Mouse (Mus musculus) midbrain, embryonic 11.5 days (tissue): Measurements from ENCODE around the gene P2ry10. TPM values are rescaled to one million over a fixed set of nuclear protein-coding genes. Genes with fewer than 3 reads are reported as not detected.

Experiments used
- ATAC-seq: fragments of 200-750 bp; cut with Nextera tagmentation; 2 replicates; pipeline ENCODE4 v1.8.0; 2017; ENCODE audit warnings: moderate TSS enrichment, moderate library complexity; ENCODE audit not compliant: low FRiP score
- DNase-seq: peaks from one replicate; pipeline ENCODE4 v3.0.0; 2015; ENCODE audit warnings: low spot score; ENCODE audit errors: missing footprints
- H3K27ac ChIP-seq: fragments of 300-500 bp; sonication (generic); 2 replicates; pipeline ENCODE4 v1.5.1; 2014; ENCODE audit warnings: low read depth, low read length
- H3K27me3 ChIP-seq: fragments of 300-500 bp; sonication (generic); 2 replicates; pipeline ENCODE4 v1.6.1; 2014; ENCODE audit warnings: mild to moderate bottlenecking, low read length, moderate library complexity, mixed read lengths; ENCODE audit not compliant: control insufficient read depth, insufficient read depth
- H3K36me3 ChIP-seq: fragments of 300-500 bp; sonication (generic); 2 replicates; pipeline ENCODE4 v1.6.1; 2014; ENCODE audit warnings: mild to moderate bottlenecking, low read length, moderate library complexity, mixed read lengths; ENCODE audit not compliant: control insufficient read depth, insufficient read depth
- H3K4me1 ChIP-seq: fragments of 300-500 bp; sonication (generic); 2 replicates; pipeline ENCODE4 v1.6.1; 2014; ENCODE audit warnings: low read length; ENCODE audit not compliant: control insufficient read depth, insufficient read depth
- H3K4me2 ChIP-seq: fragments of 300-500 bp; sonication (generic); 2 replicates; pipeline ENCODE4 v1.6.1; 2014; ENCODE audit warnings: mild to moderate bottlenecking, moderate library complexity
- H3K4me3 ChIP-seq: fragments of 300-500 bp; sonication (generic); 2 replicates; pipeline ENCODE4 v1.5.1; 2014; ENCODE audit warnings: low read depth, low read length
- H3K9ac ChIP-seq: fragments of 300-500 bp; sonication (generic); 2 replicates; pipeline ENCODE4 v1.6.1; 2014; ENCODE audit warnings: low read length
- H3K9me3 ChIP-seq: fragments of 300-500 bp; sonication (generic); 2 replicates; pipeline ENCODE4 v1.6.1; 2016; ENCODE audit warnings: low read length; ENCODE audit not compliant: control insufficient read depth
- WGBS: fragments of 180-500 bp; shearing (Covaris S2); extraction: QIAGEN DNeasy Blood & Tissue Kit; methylation state at CpG from one replicate; pipeline ENCODE4 v1.1.7; 2014; 5-methylcytosine and 5-hydroxymethylcytosine counted together
- polyA plus RNA-seq: library from polyadenylated mRNA; unstranded; fragments of >200 nt; fragmentation: Nextera tagmentation; extraction: Ambion mirVana; gene quantifications from 2 replicates; pipeline ENCODE4 v1.2.1, GENCODE M21; 2014

Gene P2ry10
- polyA plus RNA-seq, 1 experiment from 2014 or later, result not detected

GRCm38 (mm10) chrX:107116987-107117386, 28.7 kb downstream of the P2ry10 start:
- H3K27ac ChIP-seq, result no peak overlapping the region
- H3K9ac ChIP-seq, result no peak overlapping the region
- DNase-seq (no peak), ATAC-seq (no peak)
- H3K4me2 ChIP-seq, result no peak overlapping the region
- no peaks in the 10 kb centered on the region for H3K27me3 ChIP-seq
- WGBS, result 91% methylated on average over 1 of the region's 1 CpGs
- H3K9me3 ChIP-seq, result no peaks in the 10 kb centered on the region
- H3K36me3 ChIP-seq, result no peaks in the 10 kb centered on the region
- H3K4me1 ChIP-seq, result no peaks in the 10 kb centered on the region
- H3K4me3 ChIP-seq, result no peak overlapping the region

GRCm38 (mm10) chrX:107143184-107143583, 54.9 kb downstream of the P2ry10 start:
- DNase-seq (no peak), ATAC-seq (no peak)
- 89% methylated on average over 3 of the region's 3 CpGs for WGBS
- Histone ChIP-seq H3K27ac (no peak overlapping the region), H3K27me3 (no peaks in the 10 kb centered on the region), H3K36me3 (no peaks in the 10 kb centered on the region), H3K4me3 (no peak overlapping the region), H3K9ac (no peak overlapping the region), H3K4me1 (no peaks in the 10 kb centered on the region), H3K9me3 (no peaks in the 10 kb centered on the region), H3K4me2 (no peak overlapping the region)

GRCm38 (mm10) chrX:107143930-107144329, 55.6 kb downstream of the P2ry10 start:
- H3K27me3 ChIP-seq, result no peaks in the 10 kb centered on the region
- no peak for DNase-seq
- no peaks in the 10 kb centered on the region for H3K9me3 ChIP-seq
- H3K36me3 ChIP-seq, result no peaks in the 10 kb centered on the region
- no peak overlapping the region for H3K9ac ChIP-seq
- no peak overlapping the region for H3K27ac ChIP-seq
- H3K4me3 ChIP-seq, result no peak overlapping the region
- no peaks in the 10 kb centered on the region for H3K4me1 ChIP-seq
- ATAC-seq, result no peak
- WGBS, result 69% methylated on average over 2 of the region's 2 CpGs
- H3K4me2 ChIP-seq, result no peak overlapping the region

- no peak for DNase-seq
- WGBS, result 97% methylated on average over 3 of the region's 3 CpGs
- H3K4me2 ChIP-seq, result no peak within 1 kb of the TSS
- H3K27ac ChIP-seq, result no peak within 1 kb of the TSS
- ATAC-seq, result no peak
- H3K4me1 ChIP-seq, result no peaks in the 10 kb centered on the region; the same call in 1 of the 2 replicates
- no peaks in the 10 kb centered on the region for H3K36me3 ChIP-seq
- H3K9ac ChIP-seq, result no peak within 1 kb of the TSS
- no peak within 1 kb of the TSS for H3K4me3 ChIP-seq
- no peaks in the 10 kb centered on the region for H3K27me3 ChIP-seq
- no peaks in the 10 kb centered on the region for H3K9me3 ChIP-seq
These were observed 60.4 kb downstream of the P2ry10 start, which contains the start of gene P2ry10b for GRCm38 (mm10) chrX:107148681-107149080. TSS of gene P2ry10b (plus strand) at chrX:107148927.

- H3K27me3 ChIP-seq, result no peaks in the 10 kb centered on the region
- no peak overlapping the region for H3K9ac ChIP-seq
- no peak for DNase-seq
- no peak overlapping the region for H3K27ac ChIP-seq
- H3K4me3 ChIP-seq, result no peak overlapping the region
- no peak overlapping the region for H3K4me2 ChIP-seq
- WGBS, result 71% methylated on average over 4 of the region's 4 CpGs
- ATAC-seq, result no peak
- H3K36me3 ChIP-seq, result no peaks in the 10 kb centered on the region
- no peaks in the 10 kb centered on the region; the same call in 1 of the 2 replicates for H3K4me1 ChIP-seq
- H3K9me3 ChIP-seq, result no peaks in the 10 kb centered on the region
These were observed 61.2 kb downstream of the P2ry10 start for GRCm38 (mm10) chrX:107149391-107149993.

GRCm38 (mm10) chrX:107150027-107150426, 61.7 kb downstream of the P2ry10 start:
- H3K36me3 ChIP-seq, result no peaks in the 10 kb centered on the region
- H3K4me2 ChIP-seq, result no peak overlapping the region
- ATAC-seq (no peak), DNase-seq (no peak)
- H3K9me3 ChIP-seq, result no peaks in the 10 kb centered on the region
- no peak overlapping the region for H3K27ac ChIP-seq
- no peak overlapping the region for H3K9ac ChIP-seq
- no peak overlapping the region for H3K4me3 ChIP-seq
- H3K27me3 ChIP-seq, result no peaks in the 10 kb centered on the region
- no peaks in the 10 kb centered on the region; the same call in 1 of the 2 replicates for H3K4me1 ChIP-seq
- 46% methylated on average over 5 of the region's 5 CpGs for WGBS

GRCm38 (mm10) chrX:107150752-107151515, 62.6 kb downstream of the P2ry10 start:
- DNase-seq (no peak), ATAC-seq (no peak)
- H3K9me3 ChIP-seq, result no peaks in the 10 kb centered on the region
- H3K4me1 ChIP-seq, result no peaks in the 10 kb centered on the region; the same call in 1 of the 2 replicates
- H3K9ac ChIP-seq, result no peak overlapping the region
- H3K27me3 ChIP-seq, result no peaks in the 10 kb centered on the region
- 65% methylated on average over 4 of the region's 4 CpGs for WGBS
- H3K27ac ChIP-seq, result no peak overlapping the region
- no peaks in the 10 kb centered on the region for H3K36me3 ChIP-seq
- no peak overlapping the region for H3K4me2 ChIP-seq
- H3K4me3 ChIP-seq, result no peak overlapping the region

Other genes with a start within 250 kb of the P2ry10 start
- 2.5 and 4.4 TPM in 2 replicates for gene Rtl3, start 247.8 kb upstream of the P2ry10 start, polyA plus RNA-seq
- 21.2 and 22.4 TPM in 2 replicates for gene Lpar4, start 167.9 kb upstream of the P2ry10 start, polyA plus RNA-seq
- 0.29 and 0.52 TPM in 2 replicates for gene P2ry10b, start 60.4 kb downstream of the P2ry10 start, polyA plus RNA-seq
- gene Gpr174, start 167.4 kb downstream of the P2ry10 start, polyA plus RNA-seq, result 0.10 TPM in 1 of 2 replicates, not detected in the other